Mouse (Mus musculus) embryonic facial prominence, embryonic 14.5 days (tissue): ENCODE results near the gene Ncan. TPM values are rescaled to one million over a fixed set of nuclear protein-coding genes. Genes with fewer than 3 reads are reported as not detected.

Experiments used
- ATAC-seq: fragments of 200-750 bp; cut with Nextera tagmentation; 2 replicates; pipeline ENCODE4 v1.8.0; 2017; ENCODE audit warnings: low read depth, moderate number of reproducible peaks, moderate TSS enrichment
- DNase-seq: peaks from one replicate; pipeline ENCODE4 v3.0.0-alpha.2; 2015; ENCODE audit warnings: low spot score
- H3K27ac ChIP-seq: fragments of 300-500 bp; sonication (generic); replicated peaks from 2 replicates; pipeline ENCODE4 v1.5.1; 2014; ENCODE audit warnings: low read depth, mild to moderate bottlenecking, low read length, moderate library complexity
- H3K27me3 ChIP-seq: fragments of 300-500 bp; sonication (generic); replicated peaks from 2 replicates; pipeline ENCODE4 v1.6.1; 2014; ENCODE audit warnings: low read length; ENCODE audit not compliant: control insufficient read depth, insufficient read depth
- H3K36me3 ChIP-seq: fragments of 300-500 bp; sonication (generic); 2 replicates; pipeline ENCODE4 v1.6.1; 2014; ENCODE audit warnings: low read length, mixed read lengths; ENCODE audit not compliant: control insufficient read depth, insufficient read depth
- H3K4me1 ChIP-seq: fragments of 300-500 bp; sonication (generic); 2 replicates; pipeline ENCODE4 v1.6.1; 2014; ENCODE audit warnings: antibody characterized with exemption, low read length; ENCODE audit not compliant: control insufficient read depth, insufficient read depth
- H3K4me2 ChIP-seq: fragments of 300-500 bp; sonication (generic); 2 replicates; pipeline ENCODE4 v1.6.1; 2014; ENCODE audit warnings: low read depth, mild to moderate bottlenecking, low read length, moderate library complexity, mixed read lengths
- H3K4me3 ChIP-seq: fragments of 300-500 bp; sonication (generic); 2 replicates; pipeline ENCODE4 v1.5.1; 2014; ENCODE audit warnings: low read depth, mild to moderate bottlenecking, low read length
- H3K9ac ChIP-seq: fragments of 300-500 bp; sonication (generic); 2 replicates; pipeline ENCODE4 v1.6.1; 2014; ENCODE audit warnings: low read depth, mild to moderate bottlenecking, low read length, moderate library complexity, mixed read lengths
- H3K9me3 ChIP-seq: fragments of 300-500 bp; sonication (generic); 2 replicates; pipeline ENCODE4 v1.6.1; 2016; ENCODE audit warnings: low read length; ENCODE audit not compliant: control insufficient read depth
- WGBS: fragments of 180-500 bp; shearing (Covaris S2); extraction: QIAGEN DNeasy Blood & Tissue Kit; methylation state at CpG from one replicate; pipeline ENCODE4 v1.1.7; 2014; 5-methylcytosine and 5-hydroxymethylcytosine counted together
- polyA plus RNA-seq: library from polyadenylated mRNA; unstranded; fragments of >200 nt; fragmentation: Nextera tagmentation; extraction: Ambion mirVana; gene quantifications from 2 replicates; pipeline ENCODE4 v1.2.1, GENCODE M21; 2014

The Ncan gene
- polyA plus RNA-seq, 1 experiment from 2014 or later: 1.1 TPM

DNA sequence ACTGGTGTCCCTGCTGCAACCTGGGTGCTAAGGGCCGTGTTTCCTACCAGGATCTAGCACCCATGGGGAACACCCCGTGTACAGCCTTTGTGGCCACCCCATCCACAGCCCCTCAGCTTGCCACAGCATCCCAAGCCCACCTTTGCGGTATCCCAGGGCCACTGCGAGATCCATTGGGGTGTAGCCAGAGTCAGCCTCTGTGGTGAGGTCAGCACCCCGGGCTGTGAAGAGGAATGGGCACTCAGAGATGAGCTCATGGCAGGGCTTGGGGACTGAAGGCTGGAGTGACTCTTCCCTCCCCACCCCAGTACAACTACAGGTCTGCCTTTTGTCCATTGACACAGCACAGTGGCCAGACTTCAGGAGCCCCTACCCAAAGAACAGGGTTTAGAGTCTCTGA lies 13.4 kb upstream of the Ncan start:
- DNase-seq (no peak), ATAC-seq (no peak)
- no peaks in the 10 kb centered on the region for H3K9me3 ChIP-seq
- H3K4me1 ChIP-seq: peaks cover 6% of the 10 kb centered on the region; the same call in 1 of the 2 replicates
- peaks cover 47% of the 10 kb centered on the region for H3K36me3 ChIP-seq
- H3K4me2 ChIP-seq: no peak overlapping the region
- H3K4me3 ChIP-seq: no peak overlapping the region
- no peaks in the 10 kb centered on the region for H3K27me3 ChIP-seq
- no peak overlapping the region for H3K27ac ChIP-seq
- 86% methylated on average over 5 of the region's 5 CpGs for WGBS
- H3K9ac ChIP-seq: no peak overlapping the region

DNA sequence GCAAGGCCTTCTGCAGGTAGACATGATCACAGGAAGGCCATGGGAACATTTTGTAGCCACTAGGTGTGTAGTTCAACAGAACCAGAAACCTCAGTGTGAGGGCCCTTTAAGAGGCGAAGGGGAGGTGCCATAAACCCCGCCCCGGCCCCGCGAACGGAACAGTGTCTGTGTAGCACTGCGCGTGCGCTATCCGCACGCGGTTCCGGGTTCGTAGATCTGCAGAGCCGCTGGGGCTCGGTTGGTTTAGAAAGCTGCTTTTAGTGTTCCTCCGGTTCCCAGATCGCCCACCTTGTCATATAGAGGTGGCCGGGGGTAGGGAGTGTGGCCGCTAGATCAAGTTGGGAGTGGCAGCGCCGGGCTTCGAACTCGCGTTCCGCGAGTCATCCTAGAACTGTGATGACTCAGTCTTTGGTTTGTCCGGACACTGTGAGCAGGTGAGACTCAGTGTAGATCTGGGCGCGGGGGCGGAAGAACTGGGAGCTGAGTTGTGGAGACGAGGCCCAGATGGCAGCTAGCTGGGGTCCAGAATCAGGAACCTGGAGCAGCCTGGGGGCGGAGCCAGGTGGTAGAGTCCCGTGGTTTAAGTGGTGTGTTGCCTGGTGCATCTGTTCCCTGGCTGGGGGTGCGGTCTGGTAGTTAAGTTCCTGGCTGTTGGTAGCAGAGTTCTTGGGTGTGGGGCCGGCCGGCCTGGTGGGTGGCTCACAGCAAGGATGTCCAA lies 10.7 kb upstream of the Ncan start, which contains the start of gene Nr2c2ap:
Nr2c2ap (plus strand) TSS at position 168 of the 718 bp plus-strand sequence.
- H3K4me1 ChIP-seq: no peaks in the 10 kb centered on the region
- peak within 1 kb of the TSS; percentile 61 for H3K4me3 ChIP-seq
- no peak within 1 kb of the TSS for H3K27ac ChIP-seq
- H3K9me3 ChIP-seq: no peaks in the 10 kb centered on the region
- DNase-seq (peak; percentile 93), ATAC-seq (peak; percentile 91)
- peak within 1 kb of the TSS; percentile 73 for H3K4me2 ChIP-seq
- H3K36me3 ChIP-seq: peaks cover 41% of the 10 kb centered on the region
- H3K27me3 ChIP-seq: no peaks in the 10 kb centered on the region
- H3K9ac ChIP-seq: peak within 1 kb of the TSS; percentile 68
- WGBS: 3% methylated on average over 36 of the region's 37 CpGs

DNA sequence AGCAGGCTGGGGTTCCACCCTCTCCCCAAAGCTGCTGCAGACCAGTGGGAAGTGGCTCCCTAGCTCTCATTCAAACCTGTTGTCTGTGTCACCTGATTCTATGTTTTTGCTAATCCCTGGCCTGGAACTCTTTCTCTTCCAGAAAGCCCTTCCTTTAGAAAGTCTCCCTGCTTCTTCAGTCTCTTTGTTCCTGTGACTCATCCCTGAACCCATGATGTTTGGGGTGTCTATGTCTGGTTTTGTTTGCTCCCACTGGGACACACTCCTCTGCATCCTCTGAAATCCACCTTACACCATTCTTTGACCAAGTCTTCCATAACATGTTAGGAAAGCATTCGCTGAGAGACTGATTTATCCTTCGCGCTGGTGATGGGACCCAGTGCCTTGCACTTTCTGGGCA lies 9.4 kb upstream of the Ncan start:
- 80% methylated on average over 3 of the region's 3 CpGs for WGBS
- no peaks in the 10 kb centered on the region for H3K27me3 ChIP-seq
- peaks cover 29% of the 10 kb centered on the region for H3K36me3 ChIP-seq
- no peak overlapping the region for H3K9ac ChIP-seq
- no peak for ATAC-seq
- H3K27ac ChIP-seq: no peak overlapping the region
- DNase-seq: no peak
- H3K4me2 ChIP-seq: no peak overlapping the region
- no peaks in the 10 kb centered on the region for H3K4me1 ChIP-seq
- no peaks in the 10 kb centered on the region for H3K9me3 ChIP-seq
- no peak overlapping the region for H3K4me3 ChIP-seq

DNA sequence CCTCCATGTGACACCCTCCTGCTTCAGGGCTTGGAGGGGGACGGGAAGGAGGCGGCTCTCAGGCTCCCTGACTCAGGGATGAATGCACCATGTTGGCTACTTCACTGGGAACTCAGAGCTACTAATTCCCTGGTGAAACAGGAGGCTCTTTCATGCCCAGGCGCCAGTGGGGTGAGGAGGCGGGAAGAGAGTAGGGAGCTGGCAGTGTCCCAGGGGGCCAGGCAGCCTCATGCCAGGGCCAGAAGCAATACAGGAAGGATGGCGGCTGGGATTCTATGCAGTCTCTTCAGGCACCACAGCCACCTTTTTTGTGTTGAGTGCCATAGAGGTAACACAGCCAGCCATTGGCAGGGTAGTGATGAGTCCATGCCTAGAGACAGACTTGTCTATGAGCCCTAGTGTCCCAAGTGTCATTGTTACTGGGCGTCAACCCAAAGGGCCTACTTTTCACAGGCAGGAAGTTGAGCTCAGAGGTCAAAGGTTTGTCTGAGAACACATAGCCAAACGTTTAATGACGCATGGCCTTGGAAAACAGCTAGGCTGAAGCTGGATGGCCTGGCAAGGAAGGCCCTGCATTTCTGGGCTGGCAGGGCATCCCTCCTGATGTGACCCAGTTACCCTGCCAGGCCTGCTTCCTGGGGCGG lies 8.8 kb upstream of the Ncan start:
- H3K27ac ChIP-seq: no peak overlapping the region
- DNase-seq (peak; percentile 66), ATAC-seq (peak; percentile 19; the same call in 1 of the 2 replicates)
- no peaks in the 10 kb centered on the region for H3K27me3 ChIP-seq
- H3K36me3 ChIP-seq: peaks cover 23% of the 10 kb centered on the region
- WGBS: 64% methylated on average over 9 of the region's 9 CpGs
- H3K9ac ChIP-seq: no peak overlapping the region
- H3K4me2 ChIP-seq: no peak overlapping the region
- H3K9me3 ChIP-seq: no peaks in the 10 kb centered on the region
- H3K4me1 ChIP-seq: no peaks in the 10 kb centered on the region
- H3K4me3 ChIP-seq: no peak overlapping the region

DNA sequence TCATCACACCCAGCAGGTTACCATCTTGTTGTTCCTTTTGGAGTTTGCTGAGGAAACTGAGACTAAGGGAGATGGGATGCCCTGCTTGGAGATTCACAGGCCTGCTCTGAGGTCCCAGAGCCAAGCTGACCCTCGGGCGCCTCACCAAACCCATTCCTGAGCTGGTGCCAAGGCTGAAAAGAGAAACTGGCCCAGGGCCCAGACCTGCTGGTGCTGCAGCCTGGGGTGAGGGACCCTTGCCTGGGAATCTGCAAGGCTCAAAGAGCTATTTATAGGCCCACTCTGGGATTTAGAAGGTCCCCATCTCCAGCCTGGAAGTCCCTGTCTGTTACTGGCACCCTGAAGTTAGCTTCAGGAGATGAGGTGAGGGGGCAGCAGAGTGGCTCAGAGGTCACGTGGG lies 7.8 kb upstream of the Ncan start:
- no peak for ATAC-seq
- Histone ChIP-seq H3K4me3 (no peak overlapping the region), H3K4me1 (no peaks in the 10 kb centered on the region), H3K9me3 (no peaks in the 10 kb centered on the region), H3K27me3 (no peaks in the 10 kb centered on the region), H3K36me3 (peaks cover 13% of the 10 kb centered on the region), H3K4me2 (no peak overlapping the region), H3K9ac (no peak overlapping the region), H3K27ac (no peak overlapping the region)
- 71% methylated on average over 3 of the region's 3 CpGs for WGBS
- DNase-seq: no peak

DNA sequence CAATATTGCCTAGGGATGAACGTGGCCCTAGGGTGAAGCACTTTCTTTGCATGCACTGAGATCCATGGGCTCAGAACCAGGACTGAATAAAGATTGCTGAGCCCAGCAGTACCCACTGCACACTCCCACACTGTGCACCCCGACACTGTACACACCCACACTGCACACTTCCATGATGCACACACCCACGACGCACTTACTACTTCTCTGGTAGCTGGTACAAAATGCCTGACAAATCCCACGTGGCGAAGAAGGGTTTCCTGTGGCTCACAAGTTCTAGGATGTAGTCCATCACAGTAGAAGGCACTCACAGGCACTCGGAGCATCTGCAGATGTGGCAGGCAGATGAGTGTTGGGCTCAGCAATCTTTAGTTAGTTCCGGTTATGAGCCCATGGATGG lies 4.3 kb upstream of the Ncan start:
- no peak for ATAC-seq
- 65% methylated on average over 8 of the region's 8 CpGs for WGBS

DNA sequence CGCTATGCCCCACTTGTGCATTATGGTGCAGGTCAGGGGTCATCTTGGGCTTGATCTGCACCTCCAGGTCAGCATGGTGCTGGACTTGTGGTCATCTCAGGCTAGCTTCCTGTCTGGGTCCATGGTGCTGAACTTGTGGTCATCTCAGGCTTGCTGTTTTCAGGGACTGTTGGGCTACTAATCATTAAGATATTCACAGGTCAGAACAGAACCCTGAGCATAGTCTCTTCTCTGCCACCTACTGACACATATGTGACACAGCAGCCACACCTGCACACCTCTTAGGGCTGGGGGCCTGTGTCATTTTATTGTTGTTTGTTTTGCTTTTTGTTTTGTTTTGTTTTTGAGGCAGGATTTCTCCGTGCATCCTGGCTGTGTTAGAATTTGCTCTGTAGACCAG lies 2.2 kb upstream of the Ncan start:
- Histone ChIP-seq H3K4me1 (no peaks in the 10 kb centered on the region), H3K4me2 (no peak overlapping the region), H3K36me3 (no peaks in the 10 kb centered on the region), H3K27me3 (peaks cover 28% of the 10 kb centered on the region), H3K27ac (no peak overlapping the region), H3K4me3 (no peak overlapping the region), H3K9ac (no peak overlapping the region), H3K9me3 (no peaks in the 10 kb centered on the region)
- ATAC-seq: no peak
- no peak for DNase-seq
- WGBS: 58% methylated on average over 2 of the region's 2 CpGs

More for the DNA sequence above, 4.3 kb upstream of the Ncan start:
- H3K36me3 ChIP-seq: no peaks in the 10 kb centered on the region
- H3K4me2 ChIP-seq: no peak overlapping the region
- H3K27me3 ChIP-seq: peaks cover 6% of the 10 kb centered on the region
- H3K9me3 ChIP-seq: no peaks in the 10 kb centered on the region
- H3K4me1 ChIP-seq: no peaks in the 10 kb centered on the region
- H3K4me3 ChIP-seq: no peak overlapping the region
- no peak overlapping the region for H3K27ac ChIP-seq
- no peak for DNase-seq
- H3K9ac ChIP-seq: no peak overlapping the region

DNA sequence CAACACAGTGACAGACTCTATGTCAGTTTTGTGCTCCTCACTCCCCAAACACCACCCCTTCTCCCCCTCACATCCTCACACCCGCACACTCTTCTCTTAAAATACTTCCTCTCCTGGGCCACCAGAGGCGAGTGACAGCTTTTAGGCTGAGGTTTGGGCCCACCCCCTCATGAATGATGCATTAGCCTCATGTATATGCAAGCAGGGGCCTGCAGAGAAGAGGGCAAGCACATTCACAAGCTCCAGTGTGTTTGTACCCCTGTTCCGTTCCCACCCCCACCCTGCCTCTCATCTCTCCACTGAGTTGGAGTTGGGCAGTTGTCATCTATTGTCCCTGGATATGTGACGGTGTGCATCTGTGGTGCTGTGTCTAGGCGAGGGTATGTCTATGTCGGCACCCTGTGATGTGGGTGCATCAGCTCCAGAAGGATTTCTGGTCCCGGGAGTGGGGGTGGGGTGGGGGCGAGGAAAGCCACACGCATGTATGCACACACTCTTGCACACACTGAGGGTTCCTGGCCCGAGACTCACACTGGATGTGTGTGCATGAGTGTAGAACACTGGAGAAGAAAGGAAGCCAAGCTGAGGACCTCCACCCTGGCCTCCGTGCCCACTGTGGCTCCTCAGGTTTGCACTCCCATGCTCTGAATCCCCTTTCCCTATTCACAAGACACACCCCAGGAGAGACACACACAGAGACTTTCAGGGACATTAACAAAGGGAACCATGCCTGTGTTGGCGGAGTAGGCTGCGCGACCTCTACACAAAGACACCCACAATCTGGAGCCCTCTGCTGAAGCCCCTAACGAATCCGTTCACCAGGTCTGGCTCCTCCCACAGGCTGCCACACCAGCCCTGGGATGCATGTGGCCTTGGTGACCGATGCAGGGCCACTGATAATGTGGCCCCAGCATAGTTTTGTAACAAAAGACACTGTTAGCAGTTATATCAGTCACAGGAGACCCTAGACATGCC lies 1.7 kb downstream of the Ncan start:
- Histone ChIP-seq H3K9me3 (no peaks in the 10 kb centered on the region), H3K27me3 (peaks cover 64% of the 10 kb centered on the region), H3K4me2 (peak overlapping the region; percentile 6; the same call in 1 of the 2 replicates), H3K4me1 (no peaks in the 10 kb centered on the region), H3K27ac (no peak overlapping the region), H3K4me3 (no peak overlapping the region; the same call in 1 of the 2 replicates), H3K36me3 (no peaks in the 10 kb centered on the region), H3K9ac (no peak overlapping the region)
- DNase-seq: no peak
- peak; percentile 28; the same call in 1 of the 2 replicates for ATAC-seq
- 10% methylated on average over 17 of the region's 17 CpGs for WGBS
